18 mouse cellular contexts compared by ENCODE assay signal in genomic region chr1:177616335-177617239, GRCm38 (mm10).
DNase-seq lines count a peak whose midpoint lies in the region; ATAC-seq and TF ChIP-seq lines count a peak whose summit lies in the region.
"Had no signal": no experiment of that assay in that cellular context is flagged by ENCODE, and none has a peak within 500 bp of the region (broad histone marks: within the 10 kb centered on the region; RNA-seq: fewer than 3 reads in every experiment).

No protein-coding gene starts in this region.

- H3K9me3 ChIP-seq in heart, embryonic 10.5 days: no peaks in the 10 kb centered on the region
- H3K9me3 ChIP-seq in liver, embryonic 16.5 days (replicated peaks; ENCODE audit: control insufficient read depth, low read length): no peaks in the 10 kb centered on the region
- no peaks in the 10 kb centered on the region for H3K9me3 ChIP-seq in lung, postnatal 0 days (ENCODE audit: low read length)
- no peaks in the 10 kb centered on the region for H3K9me3 ChIP-seq in hindbrain, embryonic 13.5 days
- H3K9me3 ChIP-seq: forebrain, embryonic 13.5 days; limb, embryonic 12.5 days; stomach, embryonic 15.5 days had no signal

- no peak overlapping the region for H3K4me3 ChIP-seq in heart, embryonic 10.5 days
- no peak overlapping the region for H3K4me3 ChIP-seq in liver, embryonic 16.5 days (ENCODE audit: low read depth, low read length)
- no peak overlapping the region for H3K4me3 ChIP-seq in lung, postnatal 0 days (ENCODE audit: low read depth, low read length)
- no peak overlapping the region for H3K4me3 ChIP-seq in hindbrain, embryonic 13.5 days
- no peak overlapping the region for H3K4me3 ChIP-seq in layer of hippocampus, adult 2 months
- H3K4me3 ChIP-seq: forebrain, embryonic 13.5 days; limb, embryonic 12.5 days; stomach, embryonic 15.5 days had no signal

- 69% methylated on average over 24 of the region's 24 CpGs for WGBS in heart, embryonic 10.5 days
- WGBS in liver, embryonic 16.5 days (ENCODE audit: insufficient replicate concordance): 47% methylated on average over 24 of the region's 24 CpGs
- 77% methylated on average over 24 of the region's 24 CpGs for WGBS in lung, postnatal 0 days
- 74% methylated on average over 24 of the region's 24 CpGs for WGBS in hindbrain, embryonic 13.5 days

- intact Hi-C loops in heart, postnatal 36 days (cut with DNase I): no loop called here

- no peaks in the 10 kb centered on the region for H3K27me3 ChIP-seq in heart, embryonic 10.5 days (ENCODE audit: insufficient read depth, poor library complexity, severe bottlenecking)
- no peaks in the 10 kb centered on the region for H3K27me3 ChIP-seq in liver, embryonic 16.5 days (ENCODE audit: control insufficient read depth, insufficient read depth, low read depth, low read length)
- H3K27me3 ChIP-seq in lung, postnatal 0 days (replicated peaks; ENCODE audit: insufficient read depth, low read length): no peaks in the 10 kb centered on the region
- no peaks in the 10 kb centered on the region for H3K27me3 ChIP-seq in hindbrain, embryonic 13.5 days
- H3K27me3 ChIP-seq: forebrain, embryonic 13.5 days; limb, embryonic 12.5 days; stomach, embryonic 15.5 days had no signal

- H3K4me1 ChIP-seq in heart, embryonic 10.5 days: peaks cover 11% of the 10 kb centered on the region; the same call in 1 of the 2 replicates
- no peaks in the 10 kb centered on the region; the same call in 1 of the 2 replicates for H3K4me1 ChIP-seq in liver, embryonic 16.5 days (ENCODE audit: control insufficient read depth, low read depth, low read length)
- H3K4me1 ChIP-seq in lung, postnatal 0 days (ENCODE audit: insufficient read depth, low read depth, low read length): no peaks in the 10 kb centered on the region
- 0 out of 2 replicates have a peak, but pooled peaks cover 7% of the 10 kb centered on the region for H3K4me1 ChIP-seq in hindbrain, embryonic 13.5 days (replicated peaks)
- H3K4me1 ChIP-seq: limb, embryonic 12.5 days; stomach, embryonic 15.5 days had no signal

- H3K36me3 ChIP-seq in heart, embryonic 10.5 days: no peaks in the 10 kb centered on the region
- no peaks in the 10 kb centered on the region for H3K36me3 ChIP-seq in liver, embryonic 16.5 days (ENCODE audit: control insufficient read depth, insufficient read depth)
- no peaks in the 10 kb centered on the region for H3K36me3 ChIP-seq in lung, postnatal 0 days (ENCODE audit: insufficient read depth, low read length)
- no peaks in the 10 kb centered on the region for H3K36me3 ChIP-seq in hindbrain, embryonic 13.5 days
- H3K36me3 ChIP-seq: G1E; limb, embryonic 12.5 days; stomach, embryonic 15.5 days had no signal

- TF ChIP-seq CTCF in lung, postnatal 0 days (IDR thresholded peaks at IDR 0.05): no peak
- no peak for TF ChIP-seq CTCF in layer of hippocampus, adult 2 months (conservative IDR thresholded peaks at IDR 0.05)

- peak; percentile 52; the same call in 1 of the 2 replicates for ATAC-seq in liver, embryonic 16.5 days (ENCODE audit: low read depth)
- ATAC-seq in lung, postnatal 0 days: no peak
- no peak for ATAC-seq in hindbrain, embryonic 13.5 days (ENCODE audit: low FRiP score)
- ATAC-seq: forebrain, embryonic 13.5 days had no signal

- TF ChIP-seq EP300 in lung, postnatal 0 days (IDR thresholded peaks at IDR 0.05): no peak

- no peak overlapping the region for H3K4me2 ChIP-seq in liver, embryonic 16.5 days (ENCODE audit: low read depth, low read length)
- H3K4me2 ChIP-seq in lung, postnatal 0 days (replicated peaks; ENCODE audit: low read depth, low read length): no peak overlapping the region
- no peak overlapping the region for H3K4me2 ChIP-seq in hindbrain, embryonic 13.5 days
- H3K4me2 ChIP-seq: forebrain, embryonic 13.5 days; limb, embryonic 12.5 days; stomach, embryonic 15.5 days had no signal

- H3K27ac ChIP-seq in heart, embryonic 10.5 days: no peak overlapping the region
- H3K27ac ChIP-seq in liver, embryonic 16.5 days (ENCODE audit: low read length): no peak overlapping the region
- no peak overlapping the region for H3K27ac ChIP-seq in lung, postnatal 0 days (ENCODE audit: low read length)
- H3K27ac ChIP-seq in hindbrain, embryonic 13.5 days: no peak overlapping the region
- no peak overlapping the region for H3K27ac ChIP-seq in layer of hippocampus, adult 2 months
- H3K27ac ChIP-seq: forebrain, embryonic 13.5 days; limb, embryonic 12.5 days; stomach, embryonic 15.5 days had no signal

- peak; percentile 54 for DNase-seq in heart, embryonic 10.5 days (ENCODE audit: low spot score)
- no peak for DNase-seq in heart, postnatal 36 days
- DNase-seq in ES-CJ7 (ENCODE audit: low read depth, low spot score): peak; percentile 27
- DNase-seq in c-Kit-positive CD71-positive TER-119-negative erythroid progenitor cells, embryonic 14.5 days (ENCODE audit: low read depth): peak; percentile 25
- DNase-seq in lung, postnatal 0 days (ENCODE audit: low spot score): no peak
- no peak for DNase-seq in layer of hippocampus, adult 2 months (ENCODE audit: low spot score in 2 of 2)
- DNase-seq: adrenal gland, postnatal 14 days; cerebellum, adult 8-10 months; gastrocnemius, postnatal 36 days; kidney, adult 8-10 months; kidney, postnatal 10 days; lung, adult 2 months had no signal

- no peak overlapping the region for H3K9ac ChIP-seq in liver, embryonic 16.5 days (ENCODE audit: low read depth, low read length)
- H3K9ac ChIP-seq in lung, postnatal 0 days (replicated peaks; ENCODE audit: low read depth): no peak overlapping the region
- no peak overlapping the region for H3K9ac ChIP-seq in hindbrain, embryonic 13.5 days
- H3K9ac ChIP-seq: forebrain, embryonic 13.5 days; limb, embryonic 12.5 days; stomach, embryonic 15.5 days had no signal

Comparison
In these comparisons a context has a peak if more than half of its experiments do, and no peak if none do; other contexts are left out.
1. DNase-seq: peak in heart, embryonic 10.5 days (single experiment), ES-CJ7 (single experiment) and c-Kit-positive CD71-positive TER-119-negative erythroid progenitor cells, embryonic 14.5 days (single experiment); none in heart, postnatal 36 days (0 of 2), lung, postnatal 0 days (single experiment) and layer of hippocampus, adult 2 months (0 of 2).